Mouse (Mus musculus) liver, postnatal 0 days (tissue): ENCODE measurements around the gene Arrdc3. TPM values are rescaled to one million over a fixed set of nuclear protein-coding genes. Genes with fewer than 3 reads are reported as not detected.

Experiments used
- ATAC-seq: fragments of 200-750 bp; cut with Nextera tagmentation; 2 replicates; pipeline ENCODE4 v1.8.0; 2017; ENCODE audit warnings: mild to moderate bottlenecking, moderate library complexity
- DNase-seq: peaks from one replicate; pipeline ENCODE4 v3.0.0-alpha.2; 2016
- H3K27ac ChIP-seq: fragments of 300-500 bp; sonication (generic); 2 replicates; pipeline ENCODE4 v1.5.1; 2014; ENCODE audit warnings: antibody characterized with exemption, moderate library complexity, mild to moderate bottlenecking, low read depth
- H3K27me3 ChIP-seq: fragments of 300-500 bp; sonication (generic); 2 replicates; pipeline ENCODE4 v1.6.1; 2014; ENCODE audit warnings: low read length, control low read depth, mixed read lengths; ENCODE audit not compliant: insufficient read depth
- H3K36me3 ChIP-seq: fragments of 300-500 bp; sonication (generic); replicated peaks from 2 replicates; pipeline ENCODE4 v1.6.1; 2014; ENCODE audit warnings: mild to moderate bottlenecking, control low read depth, low read length, moderate library complexity, mixed read lengths; ENCODE audit not compliant: insufficient read depth
- H3K4me1 ChIP-seq: fragments of 300-500 bp; sonication (generic); 2 replicates; pipeline ENCODE4 v1.6.1; 2014; ENCODE audit warnings: antibody characterized with exemption, mild to moderate bottlenecking, control low read depth; ENCODE audit not compliant: insufficient read depth
- H3K4me2 ChIP-seq: fragments of 300-500 bp; sonication (generic); 2 replicates; pipeline ENCODE4 v1.6.1; 2014; ENCODE audit warnings: low read depth, mild to moderate bottlenecking, low read length, moderate library complexity, mixed read lengths
- H3K4me3 ChIP-seq: fragments of 300-500 bp; sonication (generic); 2 replicates; pipeline ENCODE4 v1.5.1; 2014; ENCODE audit warnings: low read depth, low read length
- H3K9ac ChIP-seq: fragments of 300-500 bp; sonication (generic); replicated peaks from 2 replicates; pipeline ENCODE4 v1.6.1; 2014; ENCODE audit warnings: mild to moderate bottlenecking, moderate library complexity
- H3K9me3 ChIP-seq: fragments of 300-500 bp; sonication (generic); 2 replicates; pipeline ENCODE4 v1.6.1; 2016; ENCODE audit warnings: mild to moderate bottlenecking, control low read depth, low read length, mixed read lengths
- CTCF ChIP-seq: sonication (generic); IDR thresholded peaks from 2 replicates; pipeline ENCODE4 v1.5.1; 2016; ENCODE audit warnings: antibody characterized with exemption, low read depth
- EP300 ChIP-seq: IDR thresholded peaks from 2 replicates; pipeline ENCODE4 v1.6.1; 2016; ENCODE audit warnings: antibody characterized with exemption, low read depth, mild to moderate bottlenecking
- WGBS: fragments of 180-500 bp; shearing (Covaris S2); extraction: QIAGEN DNeasy Blood & Tissue Kit; methylation state at CpG from one replicate; pipeline ENCODE4 v1.1.7; 2014; ENCODE audit not compliant: insufficient replicate concordance; 5-methylcytosine and 5-hydroxymethylcytosine counted together
- polyA plus RNA-seq: library from polyadenylated mRNA; unstranded; fragments of >200 nt; fragmentation: Nextera tagmentation; extraction: Ambion mirVana; gene quantifications from 2 replicates; pipeline ENCODE4 v1.2.1, GENCODE M21; 2015

Arrdc3 gene
- polyA plus RNA-seq, 1 experiment from 2014 or later, result 26.4 TPM

- Histone ChIP-seq H3K27ac (peak overlapping the region; percentile 60), H3K9me3 (no peaks in the 10 kb centered on the region), H3K4me1 (no peaks in the 10 kb centered on the region), H3K4me3 (no peak overlapping the region), H3K9ac (no peak overlapping the region), H3K36me3 (no peaks in the 10 kb centered on the region), H3K4me2 (no peak overlapping the region), H3K27me3 (no peaks in the 10 kb centered on the region)
- DNase-seq (no peak), ATAC-seq (peak; percentile 43)
- WGBS, result 60% methylated on average over 5 of the region's 5 CpGs
- TF ChIP-seq CTCF (no peak), EP300 (no peak)
These were observed 49.7 kb downstream of the Arrdc3 start for GRCm38 (mm10) chr13:80932816-80933402.

DNA sequence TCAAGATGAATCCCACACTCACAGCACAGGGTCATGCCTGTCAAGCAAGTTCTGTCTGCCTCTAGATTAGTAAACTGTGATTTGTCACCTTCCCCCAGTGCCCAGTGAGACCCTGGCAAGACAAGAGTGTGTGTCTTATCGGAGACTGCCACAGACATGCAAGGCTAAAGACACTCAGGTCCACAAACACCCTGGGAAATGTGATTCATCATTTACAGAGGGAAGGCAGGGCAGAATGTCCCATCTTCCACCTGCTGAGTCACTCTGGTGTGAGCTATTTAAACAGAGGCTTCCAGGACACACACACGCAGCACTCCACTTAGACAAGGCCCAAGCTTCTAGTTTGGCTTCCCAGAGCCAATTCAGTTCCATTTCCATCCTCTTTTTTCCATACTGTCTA is 53.2 kb downstream of the Arrdc3 start:
- ATAC-seq, result no peak
- Histone ChIP-seq H3K4me3 (no peak overlapping the region), H3K36me3 (no peaks in the 10 kb centered on the region), H3K4me2 (no peak overlapping the region), H3K27ac (no peak overlapping the region), H3K4me1 (peaks cover 15% of the 10 kb centered on the region), H3K9ac (no peak overlapping the region), H3K27me3 (no peaks in the 10 kb centered on the region), H3K9me3 (no peaks in the 10 kb centered on the region)
- TF ChIP-seq CTCF (no peak), EP300 (no peak)
- DNase-seq, result no peak
- 59% methylated on average over 2 of the region's 2 CpGs for WGBS

DNA sequence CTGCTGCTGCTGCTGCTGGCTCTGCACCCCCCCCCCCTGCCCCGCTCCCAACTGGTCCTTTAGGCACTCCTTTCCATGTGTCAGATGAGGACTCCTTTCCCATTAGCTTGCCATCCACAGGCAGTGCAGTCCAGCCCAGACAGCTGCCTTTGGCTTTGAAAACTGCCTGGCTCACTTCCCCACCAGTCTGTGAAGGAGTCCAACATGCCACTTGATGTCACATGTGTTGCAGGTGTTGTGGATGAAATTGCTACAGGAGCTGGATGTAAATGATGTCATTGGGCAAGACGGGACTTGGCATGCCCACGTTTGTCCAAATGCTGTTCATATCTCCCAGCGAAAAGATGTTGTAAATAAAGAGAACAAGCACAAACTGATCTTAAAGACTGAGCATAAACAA is 56.0 kb downstream of the Arrdc3 start:
- Histone ChIP-seq H3K9me3 (no peaks in the 10 kb centered on the region), H3K4me1 (peaks cover 15% of the 10 kb centered on the region), H3K36me3 (no peaks in the 10 kb centered on the region), H3K9ac (no peak overlapping the region), H3K4me3 (no peak overlapping the region), H3K4me2 (no peak overlapping the region), H3K27me3 (no peaks in the 10 kb centered on the region), H3K27ac (no peak overlapping the region)
- TF ChIP-seq EP300 (no peak), CTCF (no peak)
- DNase-seq (no peak), ATAC-seq (peak; percentile 21; the same call in 1 of the 2 replicates)
- 73% methylated on average over 4 of the region's 4 CpGs for WGBS

- no peak overlapping the region for H3K4me3 ChIP-seq
- no peaks in the 10 kb centered on the region for H3K27me3 ChIP-seq
- DNase-seq, result no peak
- no peak overlapping the region for H3K9ac ChIP-seq
- WGBS, result 31% methylated on average over 1 of the region's 1 CpGs
- no peak overlapping the region for H3K27ac ChIP-seq
- no peak for ATAC-seq
- H3K9me3 ChIP-seq, result no peaks in the 10 kb centered on the region
- H3K4me2 ChIP-seq, result no peak overlapping the region
- TF ChIP-seq EP300, result no peak
- no peak for TF ChIP-seq CTCF
- H3K4me1 ChIP-seq, result peaks cover 15% of the 10 kb centered on the region
- no peaks in the 10 kb centered on the region for H3K36me3 ChIP-seq
These were observed 56.7 kb downstream of the Arrdc3 start for GRCm38 (mm10) chr13:80939866-80940265.

DNA sequence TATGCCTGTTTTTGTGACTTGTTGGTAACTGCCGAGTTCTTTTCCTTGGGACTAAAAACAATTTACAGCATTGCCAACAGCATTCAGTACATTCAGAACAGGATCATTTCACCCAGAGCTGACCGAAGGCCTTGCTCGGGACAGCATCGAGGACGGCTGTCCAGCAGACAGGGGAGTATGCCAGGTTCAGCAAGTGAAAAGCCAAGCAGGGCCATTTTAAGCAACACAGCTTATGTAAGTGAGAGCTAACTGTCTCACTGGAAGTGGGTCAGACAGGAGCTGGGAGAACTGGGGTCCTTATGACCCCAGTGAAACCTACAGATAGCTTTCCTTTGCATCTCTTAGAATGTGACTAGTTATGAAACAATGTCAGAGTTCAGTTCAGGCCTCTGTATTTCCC is 57.2 kb downstream of the Arrdc3 start:
- peak overlapping the region; percentile 35 for H3K27ac ChIP-seq
- TF ChIP-seq EP300, result no peak
- TF ChIP-seq CTCF, result no peak
- no peaks in the 10 kb centered on the region for H3K27me3 ChIP-seq
- H3K4me1 ChIP-seq, result peaks cover 15% of the 10 kb centered on the region
- H3K9me3 ChIP-seq, result no peaks in the 10 kb centered on the region
- WGBS, result 73% methylated on average over 5 of the region's 5 CpGs
- H3K4me2 ChIP-seq, result no peak overlapping the region
- ATAC-seq (peak; percentile 14), DNase-seq (no peak)
- no peak overlapping the region for H3K9ac ChIP-seq
- H3K4me3 ChIP-seq, result no peak overlapping the region
- H3K36me3 ChIP-seq, result no peaks in the 10 kb centered on the region

DNA sequence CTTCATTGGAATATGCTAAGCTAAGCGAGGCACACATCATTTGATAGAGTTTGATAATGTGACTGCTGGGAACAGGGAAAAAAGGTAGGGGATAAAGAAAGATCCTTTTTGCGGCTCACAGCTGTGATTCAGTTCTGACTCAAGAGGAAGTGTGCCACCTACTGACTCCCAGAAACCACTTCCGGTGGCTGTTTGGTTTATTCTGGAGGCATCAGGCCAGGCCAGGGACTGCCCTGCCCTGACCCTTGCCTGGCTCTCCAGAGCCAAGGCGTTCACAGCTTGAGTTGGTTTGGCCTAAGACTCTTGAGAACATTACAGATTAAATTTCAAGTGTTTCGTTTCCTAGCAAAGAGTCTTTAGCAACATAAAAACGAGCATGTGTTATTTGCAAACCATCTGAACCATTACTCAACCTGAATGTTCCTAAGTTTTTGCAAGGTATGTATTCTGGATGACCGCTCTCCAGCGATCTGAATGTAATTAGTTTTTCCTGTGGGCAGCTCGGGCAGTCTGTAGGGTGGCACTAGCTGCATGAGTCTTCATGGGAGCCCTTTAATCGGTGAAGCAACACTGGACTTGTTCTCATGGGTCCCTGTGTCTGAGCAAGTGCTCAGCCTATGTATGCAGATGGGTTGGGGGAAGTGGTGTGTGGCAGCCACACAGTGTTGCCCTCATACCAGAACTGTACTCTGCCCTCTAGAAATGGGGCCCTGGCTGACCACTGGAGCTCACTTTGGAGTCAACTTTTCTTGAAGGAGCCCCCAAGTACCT is 57.9 kb downstream of the Arrdc3 start:
- Histone ChIP-seq H3K27ac (peak overlapping the region; percentile 35), H3K4me3 (no peak overlapping the region), H3K4me2 (no peak overlapping the region; the same call in 1 of the 2 replicates), H3K4me1 (peaks cover 15% of the 10 kb centered on the region), H3K9me3 (no peaks in the 10 kb centered on the region), H3K27me3 (no peaks in the 10 kb centered on the region), H3K9ac (no peak overlapping the region), H3K36me3 (no peaks in the 10 kb centered on the region)
- 43% methylated on average over 10 of the region's 10 CpGs for WGBS
- peak; percentile 45 for DNase-seq
- ATAC-seq, result peak; percentile 79
- TF ChIP-seq EP300, result peak; percentile 29; the same call in 1 of the 2 replicates
- TF ChIP-seq CTCF, result peak; percentile 53
